Mouse (Mus musculus) embryonic facial prominence, embryonic 10.5 days (tissue): ENCODE data around the gene Sla2. TPM values are rescaled to one million over a fixed set of nuclear protein-coding genes. Genes with fewer than 3 reads are reported as not detected.
A peak's percentile ranks its signal among the peaks of the same experiment; 100 is the strongest.
"Not testable (repeated sequence)": the region's sequence is repeated elsewhere in the genome, so short reads cannot be mapped to it uniquely, and the experiment has no call there.

Experiments
- DNase-seq: peaks from one replicate; pipeline ENCODE4 v3.0.0-alpha.2; 2017; ENCODE audit warnings: low spot score
- H3K27ac ChIP-seq: fragments of 300-500 bp; sonication (generic); replicated peaks from 2 replicates; pipeline ENCODE4 v1.5.1; 2016; ENCODE audit warnings: mild to moderate bottlenecking
- H3K27me3 ChIP-seq: fragments of 300-500 bp; sonication (generic); replicated peaks from 2 replicates; pipeline ENCODE4 v1.6.1; 2016; ENCODE audit warnings: low read depth, mild to moderate bottlenecking; ENCODE audit not compliant: poor library complexity, severe bottlenecking
- H3K36me3 ChIP-seq: fragments of 300-500 bp; sonication (generic); replicated peaks from 2 replicates; pipeline ENCODE4 v1.6.1; 2016; ENCODE audit warnings: mild to moderate bottlenecking, moderate library complexity
- H3K4me1 ChIP-seq: fragments of 300-500 bp; sonication (generic); 2 replicates; pipeline ENCODE4 v1.6.1; 2016
- H3K4me3 ChIP-seq: fragments of 300-500 bp; sonication (generic); 2 replicates; pipeline ENCODE4 v1.5.1; 2016; ENCODE audit warnings: mild to moderate bottlenecking, moderate library complexity
- H3K9me3 ChIP-seq: fragments of 300-500 bp; sonication (generic); 2 replicates; pipeline ENCODE4 v1.6.1; 2016; ENCODE audit warnings: mild to moderate bottlenecking
- WGBS: fragments of 180-500 bp; shearing (Covaris S2); methylation state at CpG from one replicate; pipeline ENCODE4 v1.1.7; 2016; 5-methylcytosine and 5-hydroxymethylcytosine counted together
- polyA plus RNA-seq: library from polyadenylated mRNA; unstranded; fragments of >200 nt; fragmentation: Nextera tagmentation; extraction: Ambion mirVana; gene quantifications from 2 replicates; pipeline ENCODE4 v1.2.1, GENCODE M21; 2016

Gene Sla2
- polyA plus RNA-seq, 1 experiment from 2014 or later, result 0.49 TPM

DNA sequence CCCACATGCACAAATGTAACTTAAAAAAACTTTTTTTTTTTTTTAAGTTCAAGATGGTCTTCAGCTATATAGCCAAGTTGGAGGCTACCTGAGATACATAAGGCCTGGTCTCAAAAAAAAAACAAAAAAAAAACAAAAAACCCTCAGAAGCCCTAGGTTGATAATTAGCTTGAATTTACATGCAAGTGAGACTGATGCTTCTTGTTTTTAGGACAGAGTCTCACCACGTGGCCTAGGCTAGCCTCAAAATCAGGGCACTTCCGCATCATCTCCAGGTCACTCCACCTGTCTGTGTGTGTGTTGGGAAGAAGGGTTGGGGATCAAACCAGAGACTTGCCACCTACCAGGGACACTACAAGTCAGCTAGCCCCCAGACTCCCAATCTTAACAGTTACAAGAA, 29.2 kb downstream of the Sla2 start, which contains the start of gene 4930518I15Rik:
Gene 4930518I15Rik (minus strand): TSS at position 112 of the 400 bp plus-strand sequence.
- Histone ChIP-seq H3K4me3 (no peak within 1 kb of the TSS), H3K4me1 (peaks cover 11% of the 10 kb centered on the region), H3K27me3 (no peaks in the 10 kb centered on the region), H3K36me3 (peaks cover 73% of the 10 kb centered on the region), H3K9me3 (no peaks in the 10 kb centered on the region), H3K27ac (no peak within 1 kb of the TSS)
- DNase-seq, result no peak
- 93% methylated on average over 2 of the region's 2 CpGs for whole genome bisulfite sequencing

- no peaks in the 10 kb centered on the region for H3K9me3 ChIP-seq
- no peak overlapping the region for H3K4me3 ChIP-seq
- H3K36me3 ChIP-seq, result peaks cover 78% of the 10 kb centered on the region
- H3K27me3 ChIP-seq, result no peaks in the 10 kb centered on the region
- 85% methylated on average over 3 of the region's 3 CpGs for WGBS
- H3K4me1 ChIP-seq, result peaks cover 11% of the 10 kb centered on the region
- no peak overlapping the region for H3K27ac ChIP-seq
- no peak for DNase-seq
These were observed 29.6 kb downstream of the Sla2 start for GRCm38 (mm10) chr2:156857385-156857791.

GRCm38 (mm10) chr2:156856311-156856710, 30.7 kb downstream of the Sla2 start:
- Histone ChIP-seq H3K36me3 (peaks cover 89% of the 10 kb centered on the region), H3K9me3 (no peaks in the 10 kb centered on the region), H3K4me1 (0 out of 2 replicates have a peak, but pooled peaks cover 3% of the 10 kb centered on the region), H3K4me3 (no peak overlapping the region), H3K27ac (no peak overlapping the region), H3K27me3 (no peaks in the 10 kb centered on the region)
- no peak for DNase-seq
- 94% methylated on average over 1 of the region's 1 CpGs for WGBS

- WGBS, result 55% methylated on average over 13 of the region's 13 CpGs
- H3K36me3 ChIP-seq, result peaks cover 93% of the 10 kb centered on the region
These were observed 32.8 kb downstream of the Sla2 start for GRCm38 (mm10) chr2:156853999-156854771.

DNA sequence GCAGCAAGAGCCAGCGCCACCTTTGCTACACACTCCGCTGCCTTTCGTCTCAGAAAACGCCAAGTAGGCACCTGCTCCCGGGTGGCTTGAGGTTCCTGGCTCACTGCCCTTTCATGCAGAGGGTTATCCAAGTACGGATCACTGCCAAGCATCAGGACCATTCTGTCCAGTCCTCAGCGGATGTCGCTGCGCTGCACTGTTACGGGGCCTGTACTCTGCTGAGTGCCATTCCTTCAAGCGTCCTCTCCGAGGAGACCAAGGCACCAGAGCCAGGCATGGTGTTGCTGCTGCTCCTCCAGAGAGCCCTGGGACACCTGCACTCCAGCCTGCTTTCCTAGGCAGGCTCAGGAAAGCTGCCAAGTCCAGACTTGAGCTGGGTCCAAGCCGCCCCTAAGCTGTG, 33.4 kb downstream of the Sla2 start:
- H3K4me1 ChIP-seq, H3K4me3 ChIP-seq, H3K27me3 ChIP-seq, H3K9me3 ChIP-seq, DNase-seq, H3K27ac ChIP-seq: not testable (repeated sequence)
- peaks cover 94% of the 10 kb centered on the region for H3K36me3 ChIP-seq
- 92% methylated on average over 9 of the region's 13 CpGs for WGBS

More at GRCm38 (mm10) chr2:156853999-156854771, 32.8 kb downstream of the Sla2 start:
- H3K4me3 ChIP-seq, H3K27ac ChIP-seq, H3K9me3 ChIP-seq, H3K27me3 ChIP-seq, H3K4me1 ChIP-seq: not testable (repeated sequence)
- peak; percentile 41 for DNase-seq

DNA sequence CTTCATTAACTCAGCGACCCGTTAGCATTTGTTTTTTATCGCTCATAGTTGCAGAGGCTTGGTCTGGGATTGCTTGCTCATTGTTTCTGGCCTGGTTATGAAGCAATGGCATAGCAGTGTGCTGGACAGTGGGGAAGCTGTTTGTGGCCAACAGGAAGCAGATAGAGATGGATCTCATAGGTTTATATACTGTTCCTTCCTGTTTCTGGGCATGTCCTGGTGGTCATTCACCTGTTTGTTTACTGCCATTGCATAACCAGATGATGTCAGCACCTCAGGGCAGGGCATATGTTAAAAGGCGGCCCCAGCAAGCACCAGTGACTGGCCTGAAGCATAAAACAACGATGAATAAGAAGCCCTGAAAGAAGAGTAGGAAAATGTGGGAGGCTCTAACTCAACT, 36.5 kb downstream of the Sla2 start:
- H3K4me3 ChIP-seq, result no peak overlapping the region
- no peaks in the 10 kb centered on the region for H3K27me3 ChIP-seq
- no peak overlapping the region for H3K27ac ChIP-seq
- DNase-seq, result no peak
- peaks cover 13% of the 10 kb centered on the region for H3K4me1 ChIP-seq
- 88% methylated on average over 5 of the region's 5 CpGs for WGBS
- H3K9me3 ChIP-seq, result no peaks in the 10 kb centered on the region
- peaks cover 95% of the 10 kb centered on the region for H3K36me3 ChIP-seq

DNA sequence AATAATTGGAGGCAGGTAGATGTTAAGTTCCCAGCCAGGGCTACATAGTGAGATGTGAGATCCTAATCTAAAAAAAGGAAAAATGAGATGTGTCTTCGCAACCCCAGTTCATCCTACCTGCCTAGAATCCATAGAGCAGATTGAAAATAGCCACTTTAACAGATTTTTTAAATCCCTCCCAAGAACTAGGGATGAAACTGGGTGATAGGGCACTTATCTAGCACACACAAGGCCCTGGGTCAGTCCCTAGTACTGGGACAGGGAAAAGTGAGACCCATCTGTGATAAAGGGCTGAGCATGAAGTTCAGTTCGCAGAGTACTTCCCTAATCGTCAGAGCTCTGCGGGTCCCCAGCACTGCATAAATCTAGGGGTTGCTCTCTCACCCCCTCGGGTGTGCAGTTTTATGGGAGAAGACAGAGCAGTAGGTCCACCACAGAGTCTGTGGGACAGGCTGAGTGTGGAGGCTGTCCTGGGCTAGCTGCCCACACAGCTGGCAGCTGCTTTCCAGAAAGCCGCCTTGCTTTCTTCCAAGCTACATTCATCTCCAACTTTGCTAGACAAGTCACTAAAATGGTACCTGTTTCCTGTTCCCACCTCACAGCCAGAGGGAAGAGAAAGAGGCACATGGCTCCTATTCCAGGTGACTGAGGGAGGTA, 38.3 kb downstream of the Sla2 start:
- no peaks in the 10 kb centered on the region for H3K9me3 ChIP-seq
- peaks cover 94% of the 10 kb centered on the region for H3K36me3 ChIP-seq
- no peaks in the 10 kb centered on the region for H3K27me3 ChIP-seq
- WGBS, result 92% methylated on average over 6 of the region's 6 CpGs
- DNase-seq, result no peak
- no peak overlapping the region for H3K27ac ChIP-seq
- peaks cover 32% of the 10 kb centered on the region for H3K4me1 ChIP-seq
- H3K4me3 ChIP-seq, result no peak overlapping the region

GRCm38 (mm10) chr2:156847653-156848052, 39.3 kb downstream of the Sla2 start:
- H3K27me3 ChIP-seq, result no peaks in the 10 kb centered on the region

GRCm38 (mm10) chr2:156844715-156845114, 42.3 kb downstream of the Sla2 start:
- DNase-seq, result peak; percentile 29
- H3K4me1 ChIP-seq, result peaks cover 54% of the 10 kb centered on the region
- H3K27me3 ChIP-seq, result no peaks in the 10 kb centered on the region
- peak overlapping the region; percentile 96 for H3K4me3 ChIP-seq
- H3K9me3 ChIP-seq, result no peaks in the 10 kb centered on the region
- H3K36me3 ChIP-seq, result peaks cover 58% of the 10 kb centered on the region
- 41% methylated on average over 10 of the region's 10 CpGs for WGBS
- peak overlapping the region; percentile 63 for H3K27ac ChIP-seq

More at GRCm38 (mm10) chr2:156847653-156848052, 39.3 kb downstream of the Sla2 start:
- Histone ChIP-seq H3K27ac (no peak overlapping the region), H3K36me3 (peaks cover 87% of the 10 kb centered on the region), H3K4me3 (no peak overlapping the region), H3K9me3 (no peaks in the 10 kb centered on the region), H3K4me1 (peaks cover 42% of the 10 kb centered on the region)
- WGBS, result 54% methylated on average over 6 of the region's 6 CpGs
- DNase-seq, result no peak

- WGBS, result 82% methylated on average over 10 of the region's 10 CpGs
- H3K4me1 ChIP-seq, result peaks cover 67% of the 10 kb centered on the region
- peaks cover 44% of the 10 kb centered on the region for H3K36me3 ChIP-seq
- peak overlapping the region; percentile 96 for H3K4me3 ChIP-seq
- DNase-seq, result no peak
- peak overlapping the region; percentile 21; the same call in 1 of the 2 replicates for H3K27ac ChIP-seq
- no peaks in the 10 kb centered on the region for H3K27me3 ChIP-seq
- no peaks in the 10 kb centered on the region for H3K9me3 ChIP-seq
These were observed 43.7 kb downstream of the Sla2 start for GRCm38 (mm10) chr2:156843331-156843730.

DNA sequence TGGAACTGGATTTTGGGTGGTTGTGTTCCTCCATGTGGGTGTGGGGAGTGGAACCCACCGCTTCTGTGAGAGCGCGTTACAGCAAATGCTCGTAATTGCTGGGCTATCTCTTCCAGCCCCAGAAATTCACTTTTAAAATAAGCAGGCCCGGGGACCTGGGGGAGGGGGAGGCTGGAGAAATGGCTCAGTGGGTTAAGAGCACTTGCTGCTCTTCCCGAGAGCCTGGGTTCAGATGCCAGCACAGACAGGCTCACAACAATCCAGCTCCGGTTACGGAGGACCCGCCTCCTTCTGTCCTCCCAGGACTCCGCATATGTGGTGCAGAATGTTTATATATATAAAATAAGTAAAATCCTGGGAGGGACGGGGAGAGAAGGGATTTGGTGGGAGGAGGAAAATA, 44.3 kb downstream of the Sla2 start:
- DNase-seq, result peak; percentile 58
- Histone ChIP-seq H3K9me3 (no peaks in the 10 kb centered on the region), H3K27ac (peak overlapping the region; percentile 99), H3K4me1 (peaks cover 68% of the 10 kb centered on the region), H3K36me3 (peaks cover 41% of the 10 kb centered on the region), H3K27me3 (no peaks in the 10 kb centered on the region), H3K4me3 (peak overlapping the region; percentile 96)
- 9% methylated on average over 11 of the region's 11 CpGs for WGBS

DNA sequence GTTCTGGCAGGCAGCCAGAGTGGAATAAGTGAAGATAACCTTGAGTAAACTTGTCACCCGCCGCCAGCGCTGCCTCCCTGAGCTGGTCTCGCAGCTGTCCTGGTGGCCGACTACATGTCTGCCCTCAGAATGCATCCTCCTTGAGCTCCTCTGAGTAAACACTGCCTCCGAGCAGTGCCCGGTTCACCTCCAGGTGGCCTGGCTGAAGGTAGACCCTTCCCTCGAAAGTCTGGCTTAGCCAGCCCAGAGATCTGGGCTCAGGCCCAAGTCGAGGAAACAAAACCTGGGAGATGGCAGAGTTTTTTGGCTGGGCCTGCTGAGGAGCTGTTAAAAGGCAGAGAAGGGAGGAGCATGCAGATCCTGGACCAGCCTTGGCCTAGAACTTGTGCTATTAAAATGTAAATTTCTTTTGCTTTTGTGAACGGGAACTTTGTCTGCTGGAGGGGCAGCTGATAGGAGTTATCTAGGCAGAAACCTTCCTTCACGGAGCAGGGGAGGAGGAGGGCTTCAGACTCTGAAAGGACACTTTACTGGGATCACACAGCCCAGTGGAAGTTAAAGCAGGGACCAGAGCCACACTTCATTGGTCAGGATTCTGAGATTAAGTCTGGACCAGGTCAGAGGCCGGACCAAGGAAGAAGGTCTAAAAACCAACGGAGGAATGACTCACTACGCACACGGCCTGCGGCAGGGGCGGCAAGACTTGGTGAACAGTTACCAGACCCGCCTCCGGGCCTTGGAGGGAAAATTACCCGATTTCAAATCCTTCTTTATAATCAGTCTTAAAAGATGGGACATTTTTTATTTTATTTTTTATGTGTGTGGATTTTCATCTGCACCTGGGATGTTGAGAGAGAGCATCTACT, 44.9 kb downstream of the Sla2 start:
- H3K9me3 ChIP-seq, result no peaks in the 10 kb centered on the region
- DNase-seq, result peak; percentile 58
- peak overlapping the region; percentile 99 for H3K27ac ChIP-seq
- peaks cover 64% of the 10 kb centered on the region for H3K4me1 ChIP-seq
- H3K27me3 ChIP-seq, result no peaks in the 10 kb centered on the region
- peaks cover 41% of the 10 kb centered on the region for H3K36me3 ChIP-seq
- H3K4me3 ChIP-seq, result peak overlapping the region; percentile 96
- WGBS, result 2% methylated on average over 20 of the region's 20 CpGs
